Mouse (Mus musculus) Muller cell, postnatal 12 days (primary cell): Measurements from ENCODE around the gene Tas2r107.
"Not testable (repeated sequence)": the region's sequence is repeated elsewhere in the genome, so short reads cannot be mapped to it uniquely, and the experiment has no call there.

Source experiments
- DNase-seq: peaks from one replicate; pipeline ENCODE4 v3.0.0-alpha.2; 2015; ENCODE audit errors: inconsistent ontology term

The Tas2r107 gene

GRCm38 (mm10) chr6:131660049-131660448 is at the start of gene Tas2r107:
TSS of gene Tas2r107 (minus strand) at chr6:131660149.
- no peak for DNase-seq

DNA sequence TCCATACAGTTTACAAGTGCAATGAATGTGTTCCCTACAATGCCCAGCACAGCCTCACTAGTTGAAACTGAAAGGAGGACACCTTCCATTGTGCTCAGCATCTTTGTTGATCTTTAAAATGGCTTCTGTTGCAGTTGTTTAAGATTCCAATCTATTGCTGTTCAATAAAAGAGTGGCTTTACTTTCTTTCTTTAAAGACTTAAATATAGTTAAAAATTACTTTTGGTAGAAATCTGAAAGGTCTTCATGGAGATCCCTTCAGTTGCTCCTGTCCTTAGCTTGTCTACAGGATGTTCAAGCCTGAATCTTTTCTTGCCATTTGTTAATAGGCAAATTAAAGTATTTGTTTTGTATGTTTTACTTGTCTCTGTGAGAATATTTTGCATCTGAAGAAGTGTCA is 30.0 kb upstream of the Tas2r107 start, which contains the start of gene Tas2r114:
Gene Tas2r114 (minus strand): TSS at position 101 of the 400 bp plus-strand sequence.
- no peak for DNase-seq

DNA sequence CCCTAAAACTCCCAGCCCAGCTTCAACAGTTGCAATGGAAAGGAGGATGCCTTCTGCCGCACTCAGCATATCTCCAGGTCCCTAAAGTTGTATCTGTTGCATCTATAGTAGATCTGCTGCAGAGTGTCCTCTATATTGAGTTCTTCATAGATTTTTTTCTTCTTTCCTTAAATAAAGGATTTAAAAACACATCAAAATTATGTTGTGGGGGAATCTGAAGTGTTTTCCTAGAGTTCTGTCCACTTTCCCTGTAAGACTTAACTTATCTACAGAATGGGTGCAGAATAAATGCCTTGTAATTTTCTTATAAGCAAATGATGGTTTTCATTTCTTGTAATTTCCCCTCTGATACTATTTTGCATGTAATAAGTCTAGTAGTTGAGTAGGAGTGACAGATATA is 27.4 kb upstream of the Tas2r107 start, which contains the start of gene Tas2r105:
Gene Tas2r105 (minus strand): TSS at position 101 of the 400 bp plus-strand sequence.
- DNase-seq, result no peak

- DNase-seq, result no peak
Measured at GRCm38 (mm10) chr6:131685644-131686043, 25.7 kb upstream of the Tas2r107 start, which contains the start of gene Tas2r104. TSS of gene Tas2r104 (minus strand) at chr6:131685744.

GRCm38 (mm10) chr6:131678786-131679185 is 18.8 kb upstream of the Tas2r107 start, which contains the start of gene Tas2r106:
TSS of gene Tas2r106 (minus strand) at chr6:131678886.
- no peak for DNase-seq

DNA sequence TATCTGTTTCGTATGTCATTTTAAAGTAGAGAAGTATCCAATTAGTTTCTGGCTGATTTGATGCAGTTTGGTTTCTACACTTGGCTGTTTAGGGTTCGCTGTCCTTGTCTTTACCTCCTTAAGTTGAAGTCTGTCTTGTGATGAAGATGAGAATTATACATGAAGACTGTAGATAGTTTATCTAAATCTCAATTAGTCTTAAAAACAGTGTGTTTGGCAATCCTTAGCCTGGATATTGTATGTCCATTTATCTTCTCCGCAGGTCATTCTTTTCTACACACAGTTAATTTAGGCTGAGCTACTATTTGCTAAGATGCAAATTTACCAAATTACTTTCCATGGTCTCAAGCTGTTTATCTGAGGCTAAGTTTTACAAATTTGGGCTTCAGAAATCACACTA is 29.1 kb downstream of the Tas2r107 start, which contains the start of gene Tas2r130:
Gene Tas2r130 (minus strand): TSS at position 101 of the 400 bp plus-strand sequence.
- no peak for DNase-seq

GRCm38 (mm10) chr6:131609956-131610355 is 50.0 kb downstream of the Tas2r107 start:
- DNase-seq, result not testable (repeated sequence)
